Mouse (Mus musculus) erythroid progenitor cell, adult 5-6 weeks (primary cell): Measurements from ENCODE around the gene Fpr-rs3. TPM values are rescaled to one million over a fixed set of nuclear protein-coding genes. Genes with fewer than 3 reads are reported as not detected.

Experiments used
- ATAC-seq: replicated peaks from 2 replicates; pipeline ENCODE4 v1.8.0; 2016; ENCODE audit warnings: moderate number of reproducible peaks, mild to moderate bottlenecking, moderate TSS enrichment, inconsistent platforms; ENCODE audit not compliant: poor library complexity, low FRiP score, severe bottlenecking
- total RNA-seq, 2 experiments: library from RNA; stranded (forward) in 1 of 2; stranded (reverse) in 1 of 2; fragments of 150-400 nt in 1 of 2; fragments of 186-747, 209-891 nt in 1 of 2; gene quantifications; 2 replicates each; pipeline versions ENCODE4 v1.2.3 to v1.2.4; 2015 to 2017; ENCODE audit warnings: low replicate concordance in 2 of 2

Gene Fpr-rs3
- total RNA-seq (2015; ENCODE audit: low replicate concordance) (not detected in 2 replicates), total RNA-seq (2017; ENCODE audit: low replicate concordance) (not detected in 2 replicates)

DNA sequence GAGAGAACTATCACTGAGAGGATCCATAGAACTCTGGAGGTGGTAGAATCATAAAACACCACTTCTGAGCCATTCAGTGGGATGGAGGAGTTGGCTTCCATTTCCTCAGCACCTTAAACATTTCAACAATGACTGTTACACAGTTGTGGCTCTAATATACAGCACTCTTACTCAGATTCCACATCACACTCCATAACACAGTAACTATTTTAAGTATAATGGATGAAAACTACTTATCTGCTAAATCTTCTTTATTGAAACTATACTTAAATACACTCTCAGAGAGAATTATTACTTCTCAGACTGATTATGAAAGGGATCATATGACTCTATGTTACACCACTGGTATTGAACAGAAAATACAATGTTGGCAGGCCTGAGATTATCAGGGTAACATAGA is at the start of gene Fpr-rs3:
Fpr-rs3 (minus strand) TSS at position 101 of the 400 bp plus-strand sequence.
- no peak for ATAC-seq

DNA sequence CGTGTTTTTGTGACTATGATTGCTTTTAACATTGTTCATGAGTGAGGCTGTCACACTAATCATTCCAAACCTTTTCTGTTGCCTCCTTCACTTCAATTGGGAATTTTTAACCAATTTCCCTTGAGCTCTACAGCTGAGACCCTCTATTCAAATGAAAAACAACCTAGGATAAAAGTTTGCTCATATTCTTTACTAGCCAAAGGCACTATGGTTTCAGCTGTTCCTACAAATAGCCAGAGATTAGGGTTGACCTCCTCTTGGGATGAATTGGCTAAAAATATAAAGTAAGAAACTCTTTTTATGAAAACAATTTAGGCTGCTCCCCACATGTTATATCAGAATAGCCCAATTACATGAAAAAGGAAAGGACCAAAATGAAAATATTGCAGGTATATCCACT is 28.4 kb downstream of the Fpr-rs3 start, which contains the start of gene Vmn2r110:
Vmn2r110 (minus strand) TSS at position 101 of the 400 bp plus-strand sequence.
- no peak for ATAC-seq

Other genes with a start within 250 kb of the Fpr-rs3 start
- not detected in 2 replicates for gene Vmn1r224, start 210.7 kb downstream of the Fpr-rs3 start, total RNA-seq (2015; ENCODE audit: low replicate concordance)
- gene Vmn1r224, start 210.7 kb downstream of the Fpr-rs3 start, total RNA-seq (2017; ENCODE audit: low replicate concordance), result not detected in 2 replicates
- not detected in 2 replicates for gene Vmn2r108, start 143.5 kb downstream of the Fpr-rs3 start, total RNA-seq (2015; ENCODE audit: low replicate concordance)
- gene Vmn2r108, start 143.5 kb downstream of the Fpr-rs3 start, total RNA-seq (2017; ENCODE audit: low replicate concordance), result not detected in 2 replicates
- gene Vmn1r225, start 126.7 kb downstream of the Fpr-rs3 start, total RNA-seq (2015; ENCODE audit: low replicate concordance), result not detected in 2 replicates
- gene Vmn1r225, start 126.7 kb downstream of the Fpr-rs3 start, total RNA-seq (2017; ENCODE audit: low replicate concordance), result not detected in 2 replicates
- not detected in 2 replicates for gene Vmn2r109, start 60.1 kb downstream of the Fpr-rs3 start, total RNA-seq (2015; ENCODE audit: low replicate concordance)
- not detected in 2 replicates for gene Vmn2r109, start 60.1 kb downstream of the Fpr-rs3 start, total RNA-seq (2017; ENCODE audit: low replicate concordance)
- not detected in 2 replicates for gene Vmn2r110, start 28.5 kb downstream of the Fpr-rs3 start, total RNA-seq (2015; ENCODE audit: low replicate concordance)
- gene Vmn2r110, start 28.5 kb downstream of the Fpr-rs3 start, total RNA-seq (2017; ENCODE audit: low replicate concordance), result not detected in 2 replicates
- gene Vmn1r226, start 58.0 kb upstream of the Fpr-rs3 start, total RNA-seq (2015; ENCODE audit: low replicate concordance), result not detected in 2 replicates
- not detected in 2 replicates for gene Vmn1r226, start 58.0 kb upstream of the Fpr-rs3 start, total RNA-seq (2017; ENCODE audit: low replicate concordance)
- not detected in 2 replicates for gene Vmn1r227, start 105.0 kb upstream of the Fpr-rs3 start, total RNA-seq (2015; ENCODE audit: low replicate concordance)
- not detected in 2 replicates for gene Vmn1r227, start 105.0 kb upstream of the Fpr-rs3 start, total RNA-seq (2017; ENCODE audit: low replicate concordance)
- gene Vmn1r228, start 161.3 kb upstream of the Fpr-rs3 start, total RNA-seq (2015; ENCODE audit: low replicate concordance), result not detected in 2 replicates
- gene Vmn1r228, start 161.3 kb upstream of the Fpr-rs3 start, total RNA-seq (2017; ENCODE audit: low replicate concordance), result not detected in 2 replicates
- not detected in 2 replicates for gene Vmn1r229, start 186.7 kb upstream of the Fpr-rs3 start, total RNA-seq (2015; ENCODE audit: low replicate concordance)
- gene Vmn1r229, start 186.7 kb upstream of the Fpr-rs3 start, total RNA-seq (2017; ENCODE audit: low replicate concordance), result not detected in 2 replicates
- not detected in 2 replicates for gene Vmn1r230, start 215.6 kb upstream of the Fpr-rs3 start, total RNA-seq (2015; ENCODE audit: low replicate concordance)
- gene Vmn1r230, start 215.6 kb upstream of the Fpr-rs3 start, total RNA-seq (2017; ENCODE audit: low replicate concordance), result not detected in 2 replicates